Mouse (Mus musculus) midbrain, embryonic 13.5 days (tissue): Measurements from ENCODE around the gene Lrrc10b. TPM values are rescaled to one million over a fixed set of nuclear protein-coding genes. Genes with fewer than 3 reads are reported as not detected.
A peak's percentile ranks its signal among the peaks of the same experiment; 100 is the strongest.

Experiments
- ATAC-seq: fragments of 200-750 bp; cut with Nextera tagmentation; 2 replicates; pipeline ENCODE4 v1.8.0; 2017; ENCODE audit warnings: mild to moderate bottlenecking, moderate TSS enrichment, moderate library complexity
- H3K27ac ChIP-seq: fragments of 300-500 bp; sonication (generic); 2 replicates; pipeline ENCODE4 v1.5.1; 2015; ENCODE audit warnings: inconsistent platforms, mild to moderate bottlenecking, moderate library complexity
- H3K27me3 ChIP-seq: fragments of 300-500 bp; sonication (generic); 2 replicates; pipeline ENCODE4 v1.6.1; 2015; ENCODE audit warnings: mild to moderate bottlenecking, inconsistent platforms
- H3K36me3 ChIP-seq: fragments of 300-500 bp; sonication (generic); 2 replicates; pipeline ENCODE4 v1.6.1; 2015; ENCODE audit warnings: mild to moderate bottlenecking, inconsistent platforms
- H3K4me1 ChIP-seq: fragments of 300-500 bp; sonication (generic); replicated peaks from 2 replicates; pipeline ENCODE4 v1.6.1; 2015; ENCODE audit warnings: inconsistent platforms
- H3K4me2 ChIP-seq: fragments of 300-500 bp; sonication (generic); replicated peaks from 2 replicates; pipeline ENCODE4 v1.6.1; 2015; ENCODE audit warnings: moderate library complexity, mild to moderate bottlenecking, inconsistent platforms
- H3K4me3 ChIP-seq: fragments of 300-500 bp; sonication (generic); replicated peaks from 2 replicates; pipeline ENCODE4 v1.5.1; 2015; ENCODE audit warnings: mild to moderate bottlenecking, inconsistent platforms
- H3K9ac ChIP-seq: fragments of 300-500 bp; sonication (generic); replicated peaks from 2 replicates; pipeline ENCODE4 v1.6.1; 2015; ENCODE audit warnings: mild to moderate bottlenecking, inconsistent platforms
- H3K9me3 ChIP-seq: fragments of 300-500 bp; sonication (generic); 2 replicates; pipeline ENCODE4 v1.6.1; 2016; ENCODE audit warnings: mild to moderate bottlenecking, inconsistent platforms
- WGBS: fragments of 180-500 bp; shearing (Covaris S2); methylation state at CpG from one replicate; pipeline ENCODE4 v1.1.7; 2015; 5-methylcytosine and 5-hydroxymethylcytosine counted together
- polyA plus RNA-seq: library from polyadenylated mRNA; unstranded; fragments of >200 nt; fragmentation: Nextera tagmentation; extraction: Ambion mirVana; gene quantifications from 2 replicates; pipeline ENCODE4 v1.2.1, GENCODE M21; 2015

The Lrrc10b gene
- polyA plus RNA-seq, 1 experiment from 2014 or later = 0.71 TPM

GRCm38 (mm10) chr19:10464427-10464826 is 7.2 kb upstream of the Lrrc10b start:
- WGBS = 12% methylated on average over 4 of the region's 4 CpGs
- H3K4me2 ChIP-seq = no peak overlapping the region
- no peak overlapping the region for H3K27ac ChIP-seq
- no peak for ATAC-seq
- peaks cover 19% of the 10 kb centered on the region for H3K4me1 ChIP-seq
- H3K9ac ChIP-seq = no peak overlapping the region; the same call in 1 of the 2 replicates
- no peaks in the 10 kb centered on the region for H3K36me3 ChIP-seq
- no peaks in the 10 kb centered on the region for H3K9me3 ChIP-seq
- no peak overlapping the region for H3K4me3 ChIP-seq
- peaks cover 31% of the 10 kb centered on the region for H3K27me3 ChIP-seq

GRCm38 (mm10) chr19:10461584-10461983 is 4.3 kb upstream of the Lrrc10b start:
- Histone ChIP-seq H3K4me3 (no peak overlapping the region), H3K4me2 (no peak overlapping the region), H3K27me3 (peaks cover 53% of the 10 kb centered on the region), H3K4me1 (peaks cover 35% of the 10 kb centered on the region), H3K36me3 (no peaks in the 10 kb centered on the region), H3K27ac (no peak overlapping the region), H3K9ac (no peak overlapping the region), H3K9me3 (no peaks in the 10 kb centered on the region)
- no peak for ATAC-seq
- whole genome bisulfite sequencing = 51% methylated on average over 7 of the region's 7 CpGs

GRCm38 (mm10) chr19:10459907-10460306 is 2.6 kb upstream of the Lrrc10b start:
- no peak overlapping the region for H3K4me2 ChIP-seq
- WGBS = 43% methylated on average over 11 of the region's 11 CpGs
- no peak overlapping the region for H3K27ac ChIP-seq
- no peak overlapping the region for H3K4me3 ChIP-seq
- ATAC-seq = no peak
- H3K9me3 ChIP-seq = no peaks in the 10 kb centered on the region
- H3K9ac ChIP-seq = no peak overlapping the region
- H3K27me3 ChIP-seq = peaks cover 70% of the 10 kb centered on the region
- no peaks in the 10 kb centered on the region for H3K36me3 ChIP-seq
- H3K4me1 ChIP-seq = peaks cover 48% of the 10 kb centered on the region

GRCm38 (mm10) chr19:10458096-10458495 is 823 bp upstream of the Lrrc10b start:
- H3K4me1 ChIP-seq = peaks cover 44% of the 10 kb centered on the region
- ATAC-seq = peak; percentile 32
- no peaks in the 10 kb centered on the region for H3K36me3 ChIP-seq
- WGBS = 21% methylated on average over 8 of the region's 8 CpGs
- H3K9ac ChIP-seq = no peak overlapping the region
- H3K4me2 ChIP-seq = peak overlapping the region; percentile 83
- no peak overlapping the region for H3K27ac ChIP-seq
- H3K4me3 ChIP-seq = peak overlapping the region; percentile 49; the same call in 1 of the 2 replicates
- peaks cover 81% of the 10 kb centered on the region for H3K27me3 ChIP-seq
- no peaks in the 10 kb centered on the region for H3K9me3 ChIP-seq

DNA sequence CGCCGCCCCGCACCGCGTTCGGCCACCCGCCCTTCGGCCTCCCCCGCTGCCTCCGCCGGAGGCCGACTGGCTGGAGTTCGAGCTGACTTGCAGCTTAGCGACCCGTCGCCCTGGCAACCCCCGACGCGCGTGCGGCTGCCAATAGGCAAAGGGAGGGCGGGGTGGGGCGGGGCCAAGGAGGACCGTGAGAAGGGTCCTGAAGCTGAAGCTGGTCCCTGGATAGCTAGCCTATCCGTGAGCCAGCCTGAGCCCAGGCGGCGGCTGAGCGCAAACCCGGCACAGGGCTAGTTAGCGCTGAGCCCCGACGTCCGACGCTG is 169 bp upstream of the Lrrc10b start:
- Histone ChIP-seq H3K4me1 (peaks cover 44% of the 10 kb centered on the region), H3K4me2 (peak overlapping the region; percentile 83), H3K4me3 (peak overlapping the region; percentile 49), H3K9me3 (no peaks in the 10 kb centered on the region), H3K27me3 (peaks cover 83% of the 10 kb centered on the region), H3K9ac (peak overlapping the region; percentile 63; the same call in 1 of the 2 replicates), H3K27ac (no peak overlapping the region), H3K36me3 (no peaks in the 10 kb centered on the region)
- under 1% methylated on average over 34 of the region's 34 CpGs for WGBS
- peak; percentile 93 for ATAC-seq

GRCm38 (mm10) chr19:10455437-10455806 is 1.9 kb downstream of the Lrrc10b start:
- Histone ChIP-seq H3K36me3 (no peaks in the 10 kb centered on the region), H3K27ac (no peak overlapping the region), H3K4me3 (no peak overlapping the region), H3K9ac (no peak overlapping the region), H3K27me3 (peaks cover 69% of the 10 kb centered on the region), H3K9me3 (no peaks in the 10 kb centered on the region), H3K4me1 (peaks cover 42% of the 10 kb centered on the region), H3K4me2 (no peak overlapping the region)
- no peak for ATAC-seq
- WGBS = 66% methylated on average over 3 of the region's 3 CpGs

- no peak overlapping the region for H3K4me3 ChIP-seq
- H3K27ac ChIP-seq = no peak overlapping the region
- no peak for ATAC-seq
- H3K4me1 ChIP-seq = peaks cover 38% of the 10 kb centered on the region
- H3K9me3 ChIP-seq = no peaks in the 10 kb centered on the region
- no peaks in the 10 kb centered on the region for H3K36me3 ChIP-seq
- no peak overlapping the region for H3K4me2 ChIP-seq
- WGBS = 66% methylated on average over 4 of the region's 4 CpGs
- H3K9ac ChIP-seq = no peak overlapping the region
- peaks cover 65% of the 10 kb centered on the region for H3K27me3 ChIP-seq
Measured at GRCm38 (mm10) chr19:10454718-10455436, 2.4 kb downstream of the Lrrc10b start.

DNA sequence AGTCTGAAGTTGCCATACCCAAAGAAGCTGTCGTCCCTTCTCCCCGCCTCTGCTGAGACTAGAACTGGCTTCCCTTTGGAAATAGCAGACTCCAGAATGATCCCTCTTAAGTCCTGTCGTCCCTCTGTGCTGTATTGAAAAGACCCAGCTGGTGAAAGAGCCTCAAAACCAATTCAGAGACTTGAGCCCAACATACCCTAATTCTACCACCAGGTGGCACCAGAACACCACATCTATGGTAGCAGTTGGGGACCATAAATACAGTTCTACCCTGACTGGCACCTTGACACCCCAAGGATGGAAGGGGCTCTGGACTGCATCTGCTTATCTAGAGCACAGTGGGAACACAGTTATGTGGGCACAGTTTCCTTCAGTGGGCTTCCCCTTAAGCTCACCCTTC is 7.6 kb downstream of the Lrrc10b start:
- H3K27me3 ChIP-seq = peaks cover 20% of the 10 kb centered on the region
- peaks cover 9% of the 10 kb centered on the region; the same call in 1 of the 2 replicates for H3K4me1 ChIP-seq
- H3K36me3 ChIP-seq = peaks cover 35% of the 10 kb centered on the region
- H3K9ac ChIP-seq = no peak overlapping the region
- H3K9me3 ChIP-seq = no peaks in the 10 kb centered on the region
- ATAC-seq = peak; percentile 65
- H3K27ac ChIP-seq = no peak overlapping the region
- H3K4me2 ChIP-seq = no peak overlapping the region
- WGBS = 7% methylated on average over 3 of the region's 3 CpGs
- H3K4me3 ChIP-seq = no peak overlapping the region

- H3K4me3 ChIP-seq = no peak overlapping the region
- 0 out of 2 replicates have a peak, but pooled peaks cover 7% of the 10 kb centered on the region for H3K4me1 ChIP-seq
- no peak overlapping the region for H3K27ac ChIP-seq
- no peak overlapping the region for H3K9ac ChIP-seq
- ATAC-seq = peak; percentile 55
- H3K36me3 ChIP-seq = peaks cover 40% of the 10 kb centered on the region
- H3K9me3 ChIP-seq = no peaks in the 10 kb centered on the region
- H3K4me2 ChIP-seq = no peak overlapping the region
- 79% methylated on average over 6 of the region's 6 CpGs for WGBS
- peaks cover 15% of the 10 kb centered on the region for H3K27me3 ChIP-seq
Measured at GRCm38 (mm10) chr19:10449190-10449589, 8.1 kb downstream of the Lrrc10b start.

DNA sequence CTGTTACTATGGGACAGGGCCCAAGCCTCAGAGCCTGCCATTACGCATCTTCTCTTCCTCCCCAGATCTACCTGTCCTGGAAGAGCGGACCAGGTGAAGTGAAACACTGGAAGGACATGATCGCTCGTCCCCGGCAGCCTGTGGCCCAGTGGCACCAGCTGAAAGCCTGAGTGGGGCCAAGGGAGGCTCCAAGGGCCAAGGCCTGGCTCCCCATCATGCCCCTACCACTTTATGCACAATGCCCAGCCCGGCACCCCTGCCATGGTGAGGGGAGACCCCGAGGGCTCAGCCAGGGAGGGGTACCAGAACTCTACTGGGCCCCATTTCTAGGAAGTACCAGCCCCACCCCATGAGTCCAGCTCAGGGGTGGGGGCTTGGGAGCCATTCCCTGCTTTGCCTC is 9.0 kb downstream of the Lrrc10b start:
- Histone ChIP-seq H3K27ac (no peak overlapping the region), H3K27me3 (peaks cover 11% of the 10 kb centered on the region), H3K4me2 (no peak overlapping the region), H3K4me1 (0 out of 2 replicates have a peak, but pooled peaks cover 7% of the 10 kb centered on the region), H3K36me3 (peaks cover 49% of the 10 kb centered on the region), H3K4me3 (no peak overlapping the region), H3K9me3 (no peaks in the 10 kb centered on the region), H3K9ac (no peak overlapping the region)
- 95% methylated on average over 7 of the region's 7 CpGs for WGBS
- no peak for ATAC-seq

- Histone ChIP-seq H3K27ac (no peak overlapping the region), H3K4me1 (0 out of 2 replicates have a peak, but pooled peaks cover 3% of the 10 kb centered on the region), H3K4me2 (no peak overlapping the region), H3K9ac (no peak overlapping the region), H3K27me3 (no peaks in the 10 kb centered on the region), H3K4me3 (no peak overlapping the region), H3K36me3 (peaks cover 63% of the 10 kb centered on the region), H3K9me3 (no peaks in the 10 kb centered on the region)
- 94% methylated on average over 15 of the region's 15 CpGs for WGBS
- ATAC-seq = no peak
Measured at GRCm38 (mm10) chr19:10444685-10445369, 12.4 kb downstream of the Lrrc10b start.

GRCm38 (mm10) chr19:10437521-10437920 is 19.8 kb downstream of the Lrrc10b start:
- Histone ChIP-seq H3K4me1 (no peaks in the 10 kb centered on the region), H3K4me3 (no peak overlapping the region), H3K9me3 (no peaks in the 10 kb centered on the region), H3K9ac (no peak overlapping the region), H3K27ac (no peak overlapping the region), H3K4me2 (no peak overlapping the region), H3K36me3 (peaks cover 14% of the 10 kb centered on the region), H3K27me3 (no peaks in the 10 kb centered on the region)
- WGBS = 79% methylated on average over 1 of the region's 1 CpGs
- no peak for ATAC-seq
